Mouse (Mus musculus) cerebellum, adult 2 months (tissue): Measurements from ENCODE around the gene Ppp1r18.

Source experiments
- CTCF ChIP-seq: fragments of 200-500 bp; IDR thresholded peaks from 2 replicates; pipeline ENCODE4 v1.5.1; 2011; ENCODE audit warnings: low read depth, mild to moderate bottlenecking, control low read depth, low read length, moderate library complexity, borderline replicate concordance; ENCODE audit not compliant: insufficient read depth
- POLR2A ChIP-seq: fragments of 200-500 bp; IDR thresholded peaks from 2 replicates; pipeline ENCODE4 v1.6.1; 2011; ENCODE audit warnings: low read length, control low read depth, borderline replicate concordance; ENCODE audit not compliant: insufficient read depth

DNA sequence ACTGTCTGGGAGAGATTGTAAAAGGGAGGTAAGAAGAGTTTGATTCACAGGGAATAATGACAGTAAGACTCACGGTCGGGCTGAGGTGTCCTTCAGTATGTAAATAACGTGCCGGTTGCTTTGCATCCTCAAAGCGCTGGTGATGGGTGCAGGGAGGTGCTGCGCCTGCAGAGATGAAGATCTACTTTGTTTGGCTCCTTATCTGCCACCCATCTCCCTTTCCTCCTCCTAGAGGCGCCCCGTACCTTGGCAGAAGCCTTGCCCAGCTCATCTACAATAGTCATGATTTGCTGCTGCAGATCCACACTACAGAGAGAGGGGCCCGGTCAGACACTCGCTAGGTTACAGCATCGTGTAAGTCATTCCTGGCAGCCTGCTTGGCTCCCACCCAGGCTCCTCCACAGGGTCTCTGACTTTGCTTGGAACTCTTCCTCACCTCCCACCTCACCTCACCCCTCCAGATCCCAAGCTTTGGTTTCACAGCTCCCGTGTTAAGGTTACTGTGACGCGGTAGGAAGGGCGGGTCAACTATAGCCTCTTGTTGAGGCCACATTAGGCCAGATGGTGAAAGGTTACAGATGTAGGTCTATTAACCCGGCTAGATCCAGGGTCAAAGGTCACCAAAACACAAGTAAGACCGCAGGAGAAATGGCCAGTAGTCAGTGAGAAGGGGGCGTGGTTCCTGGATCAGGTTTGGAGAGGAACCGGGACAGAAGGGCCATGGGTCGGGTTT lies 44.0 kb downstream of the Ppp1r18 start:
- TF ChIP-seq CTCF (no peak), POLR2A (no peak)
